Mouse (Mus musculus): Measurements from ENCODE around the gene Baat. TPM values are rescaled to one million over a fixed set of nuclear protein-coding genes. Genes with fewer than 3 reads are reported as not detected.

Baat gene
- total and polyA plus RNA-seq, 2 experiments, result 73.9 to 304 TPM

DNA sequence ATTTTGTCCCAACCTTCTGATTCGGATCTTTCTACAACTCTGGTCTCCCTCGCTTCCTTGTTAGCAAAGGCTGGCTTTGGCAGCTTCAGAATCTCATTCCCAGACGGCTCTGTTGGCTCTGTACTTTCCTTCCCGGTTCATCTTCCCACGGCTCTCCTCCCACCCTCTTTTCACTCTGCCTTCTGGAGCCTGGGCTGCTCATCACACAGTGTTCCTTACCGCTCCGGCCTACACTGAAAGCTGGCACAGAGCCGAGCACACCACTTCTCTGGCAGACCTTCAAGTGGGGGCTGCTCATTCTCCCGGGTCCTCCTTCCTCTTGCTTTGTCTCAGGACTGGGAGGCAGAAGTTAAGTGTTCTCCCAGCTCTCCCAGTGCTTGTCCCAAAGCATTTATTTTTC, 16.2 kb upstream of the Baat start:
- peaks cover 22% of the 10 kb centered on the region; the same call in 1 of the 2 replicates for H3K79me2 ChIP-seq (ENCODE audit: control insufficient read depth, insufficient read depth, low read length)
- H3K9ac ChIP-seq (ENCODE audit: low read depth, low read length), result no peak overlapping the region
- no peak overlapping the region for H3K27ac ChIP-seq (replicated peaks; ENCODE audit: insufficient read depth, low read depth, low read length)
- 81% methylated on average over 9 of the region's 9 CpGs for WGBS
- peaks cover 10% of the 10 kb centered on the region for H3K4me1 ChIP-seq (ENCODE audit: control insufficient read depth, insufficient read depth, low read length)
- TF ChIP-seq POLR2A (IDR thresholded peaks at IDR 0.05; ENCODE audit: extremely low read depth, insufficient read depth, low read length) (no peak), CTCF (IDR thresholded peaks at IDR 0.05; ENCODE audit: low read depth, low read length) (no peak)
- peaks cover 11% of the 10 kb centered on the region for H3K36me3 ChIP-seq (ENCODE audit: control insufficient read depth, insufficient read depth, low read length)
- no peaks in the 10 kb centered on the region for H3K27me3 ChIP-seq (ENCODE audit: control insufficient read depth, insufficient read depth, low read length)
- no peak overlapping the region for H3K4me3 ChIP-seq (ENCODE audit: insufficient read depth, low read depth, low read length)
- no peak for DNase-seq (ENCODE audit: extremely low read depth, low read depth, low spot score)

- peak overlapping the region; percentile 25 for H3K27ac ChIP-seq (replicated peaks; ENCODE audit: insufficient read depth, low read depth, low read length)
- WGBS, result 1% methylated on average over 17 of the region's 17 CpGs
- no peak for DNase-seq (ENCODE audit: extremely low read depth, low read depth, low spot score)
- peaks cover 9% of the 10 kb centered on the region for H3K36me3 ChIP-seq (ENCODE audit: control insufficient read depth, insufficient read depth, low read length)
- peak overlapping the region; percentile 84 for H3K9ac ChIP-seq (ENCODE audit: low read depth, low read length)
- peaks cover 12% of the 10 kb centered on the region for H3K4me1 ChIP-seq (ENCODE audit: control insufficient read depth, insufficient read depth, low read length)
- peaks cover 28% of the 10 kb centered on the region; the same call in 1 of the 2 replicates for H3K79me2 ChIP-seq (ENCODE audit: control insufficient read depth, insufficient read depth, low read length)
- peak overlapping the region; percentile 79 for H3K4me3 ChIP-seq (ENCODE audit: insufficient read depth, low read depth, low read length)
- H3K27me3 ChIP-seq (ENCODE audit: control insufficient read depth, insufficient read depth, low read length), result no peaks in the 10 kb centered on the region
- TF ChIP-seq POLR2A (IDR thresholded peaks at IDR 0.05; ENCODE audit: extremely low read depth, insufficient read depth, low read length) (no peak), CTCF (IDR thresholded peaks at IDR 0.05; ENCODE audit: low read depth, low read length) (peak; percentile 22; the same call in 1 of the 2 replicates)
Observed at GRCm38 (mm10) chr4:49521346-49521745, 15.0 kb upstream of the Baat start.

GRCm38 (mm10) chr4:49520572-49521340, 14.4 kb upstream of the Baat start, which contains the start of the genes Mrpl50 and Zfp189:
Mrpl50 (minus strand) TSS chr4:49521093.
Zfp189 (plus strand) TSS chr4:49521176.
- H3K27ac ChIP-seq (replicated peaks; ENCODE audit: insufficient read depth, low read depth, low read length), result peak within 1 kb of the TSS; percentile 91
- peak within 1 kb of the TSS; percentile 79 for H3K4me3 ChIP-seq (ENCODE audit: insufficient read depth, low read depth, low read length)
- peaks cover 12% of the 10 kb centered on the region for H3K4me1 ChIP-seq (ENCODE audit: control insufficient read depth, insufficient read depth, low read length)
- H3K9ac ChIP-seq (ENCODE audit: low read depth, low read length), result peak within 1 kb of the TSS; percentile 84
- peaks cover 9% of the 10 kb centered on the region for H3K36me3 ChIP-seq (ENCODE audit: control insufficient read depth, insufficient read depth, low read length)
- WGBS, result under 1% methylated on average over 41 of the region's 41 CpGs
- H3K27me3 ChIP-seq (ENCODE audit: control insufficient read depth, insufficient read depth, low read length), result no peaks in the 10 kb centered on the region
- TF ChIP-seq POLR2A (IDR thresholded peaks at IDR 0.05; ENCODE audit: extremely low read depth, insufficient read depth, low read length), result peak; percentile 68; the same call in 1 of the 2 replicates
- no peak for TF ChIP-seq CTCF (IDR thresholded peaks at IDR 0.05; ENCODE audit: low read depth, low read length)
- DNase-seq (ENCODE audit: extremely low read depth, low read depth, low spot score), result peak; percentile 97
- peaks cover 28% of the 10 kb centered on the region; the same call in 1 of the 2 replicates for H3K79me2 ChIP-seq (ENCODE audit: control insufficient read depth, insufficient read depth, low read length)

- Histone ChIP-seq H3K4me3 (ENCODE audit: insufficient read depth, low read depth, low read length) (no peak overlapping the region), H3K9ac (ENCODE audit: low read depth, low read length) (no peak overlapping the region)
- peak; percentile 34; the same call in 1 of the 2 replicates for TF ChIP-seq CTCF (IDR thresholded peaks at IDR 0.05; ENCODE audit: low read depth, low read length)
- TF ChIP-seq POLR2A (IDR thresholded peaks at IDR 0.05; ENCODE audit: extremely low read depth, insufficient read depth, low read length), result no peak
Observed at GRCm38 (mm10) chr4:49519476-49519875, 13.1 kb upstream of the Baat start.

GRCm38 (mm10) chr4:49514441-49514840, 8.1 kb upstream of the Baat start:
- no peak for TF ChIP-seq POLR2A (IDR thresholded peaks at IDR 0.05; ENCODE audit: extremely low read depth, insufficient read depth, low read length)
- no peak for TF ChIP-seq CTCF (IDR thresholded peaks at IDR 0.05; ENCODE audit: low read depth, low read length)
- H3K79me2 ChIP-seq (ENCODE audit: control insufficient read depth, insufficient read depth, low read length), result peaks cover 18% of the 10 kb centered on the region; the same call in 1 of the 2 replicates
- H3K4me3 ChIP-seq (ENCODE audit: insufficient read depth, low read depth, low read length), result no peak overlapping the region
- no peaks in the 10 kb centered on the region for H3K27me3 ChIP-seq (ENCODE audit: control insufficient read depth, insufficient read depth, low read length)
- WGBS, result 95% methylated on average over 6 of the region's 6 CpGs
- H3K27ac ChIP-seq (replicated peaks; ENCODE audit: insufficient read depth, low read depth, low read length), result no peak overlapping the region
- peaks cover 19% of the 10 kb centered on the region for H3K36me3 ChIP-seq (ENCODE audit: control insufficient read depth, insufficient read depth, low read length)
- H3K4me1 ChIP-seq (ENCODE audit: control insufficient read depth, insufficient read depth, low read length), result peaks cover 15% of the 10 kb centered on the region
- H3K9ac ChIP-seq (ENCODE audit: low read depth, low read length), result no peak overlapping the region
- DNase-seq (ENCODE audit: extremely low read depth, low read depth, low spot score), result no peak

More at GRCm38 (mm10) chr4:49519476-49519875, 13.1 kb upstream of the Baat start:
- Histone ChIP-seq H3K36me3 (ENCODE audit: control insufficient read depth, insufficient read depth, low read length) (peaks cover 7% of the 10 kb centered on the region), H3K27ac (replicated peaks; ENCODE audit: insufficient read depth, low read depth, low read length) (no peak overlapping the region), H3K27me3 (ENCODE audit: control insufficient read depth, insufficient read depth, low read length) (no peaks in the 10 kb centered on the region), H3K79me2 (ENCODE audit: control insufficient read depth, insufficient read depth, low read length) (peaks cover 28% of the 10 kb centered on the region; the same call in 1 of the 2 replicates), H3K4me1 (ENCODE audit: control insufficient read depth, insufficient read depth, low read length) (peaks cover 12% of the 10 kb centered on the region)
- peak; percentile 68 for DNase-seq (ENCODE audit: extremely low read depth, low read depth, low spot score)
- WGBS, result 74% methylated on average over 5 of the region's 5 CpGs

Measured in liver, adult 2 months (tissue).